Mouse (Mus musculus) lung, postnatal 0 days (tissue): ENCODE data around the gene Actn1. TPM values are rescaled to one million over a fixed set of nuclear protein-coding genes. Genes with fewer than 3 reads are reported as not detected.
A peak's percentile ranks its signal among the peaks of the same experiment; 100 is the strongest.

Experiments
- ATAC-seq: fragments of 200-750 bp; cut with Nextera tagmentation; 2 replicates; pipeline ENCODE4 v1.8.0; 2017; ENCODE audit warnings: moderate library complexity
- DNase-seq: peaks from one replicate; pipeline ENCODE4 v3.0.0-alpha.2; 2016; ENCODE audit warnings: low spot score
- H3K27ac ChIP-seq: fragments of 300-500 bp; sonication (generic); 2 replicates; pipeline ENCODE4 v1.5.1; 2014; ENCODE audit warnings: antibody characterized with exemption, mild to moderate bottlenecking, low read length, mixed read lengths
- H3K27me3 ChIP-seq: fragments of 300-500 bp; sonication (generic); replicated peaks from 2 replicates; pipeline ENCODE4 v1.6.1; 2014; ENCODE audit warnings: low read length, mixed read lengths; ENCODE audit not compliant: insufficient read depth
- H3K36me3 ChIP-seq: fragments of 300-500 bp; sonication (generic); 2 replicates; pipeline ENCODE4 v1.6.1; 2014; ENCODE audit warnings: low read length, mixed read lengths; ENCODE audit not compliant: insufficient read depth
- H3K4me1 ChIP-seq: fragments of 300-500 bp; sonication (generic); 2 replicates; pipeline ENCODE4 v1.6.1; 2014; ENCODE audit warnings: antibody characterized with exemption, low read depth, low read length, mixed read lengths; ENCODE audit not compliant: insufficient read depth
- H3K4me2 ChIP-seq: fragments of 300-500 bp; sonication (generic); replicated peaks from 2 replicates; pipeline ENCODE4 v1.6.1; 2014; ENCODE audit warnings: low read depth, mild to moderate bottlenecking, low read length, moderate library complexity, mixed read lengths
- H3K4me3 ChIP-seq: fragments of 300-500 bp; sonication (generic); 2 replicates; pipeline ENCODE4 v1.5.1; 2014; ENCODE audit warnings: low read depth, low read length
- H3K9ac ChIP-seq: fragments of 300-500 bp; sonication (generic); replicated peaks from 2 replicates; pipeline ENCODE4 v1.6.1; 2014; ENCODE audit warnings: low read depth, mild to moderate bottlenecking
- H3K9me3 ChIP-seq: fragments of 300-500 bp; sonication (generic); 2 replicates; pipeline ENCODE4 v1.6.1; 2016; ENCODE audit warnings: low read length, mixed read lengths
- CTCF ChIP-seq: IDR thresholded peaks from 2 replicates; pipeline ENCODE4 v1.5.1; 2016; ENCODE audit warnings: antibody characterized with exemption, mild to moderate bottlenecking
- EP300 ChIP-seq: IDR thresholded peaks from 2 replicates; pipeline ENCODE4 v1.6.1; 2016; ENCODE audit warnings: antibody characterized with exemption, mild to moderate bottlenecking, control low read depth
- WGBS: fragments of 180-500 bp; shearing (Covaris S2); extraction: QIAGEN DNeasy Blood & Tissue Kit; methylation state at CpG from one replicate; pipeline ENCODE4 v1.1.7; 2014; 5-methylcytosine and 5-hydroxymethylcytosine counted together
- polyA plus RNA-seq: library from polyadenylated mRNA; unstranded; fragments of >200 nt; fragmentation: Nextera tagmentation; extraction: Ambion mirVana; gene quantifications from 2 replicates; pipeline ENCODE4 v1.2.1, GENCODE M21; 2015

Gene Actn1
- polyA plus RNA-seq, 1 experiment from 2014 or later = 30.0 TPM

- Histone ChIP-seq H3K27me3 (no peaks in the 10 kb centered on the region), H3K4me2 (no peak overlapping the region), H3K9ac (no peak overlapping the region), H3K36me3 (no peaks in the 10 kb centered on the region), H3K9me3 (no peaks in the 10 kb centered on the region), H3K27ac (peak overlapping the region; percentile 78; the same call in 1 of the 2 replicates), H3K4me1 (peaks cover 41% of the 10 kb centered on the region), H3K4me3 (no peak overlapping the region)
- no peak for TF ChIP-seq CTCF
- no peak for TF ChIP-seq EP300
- ATAC-seq (no peak), DNase-seq (no peak)
- 62% methylated on average over 1 of the region's 1 CpGs for WGBS
Observed at GRCm38 (mm10) chr12:80121438-80121837, 138.7 kb downstream of the Actn1 start.

GRCm38 (mm10) chr12:80118588-80118987 lies 141.6 kb downstream of the Actn1 start:
- TF ChIP-seq CTCF = no peak
- peak; percentile 54; the same call in 1 of the 2 replicates for TF ChIP-seq EP300
- Histone ChIP-seq H3K36me3 (no peaks in the 10 kb centered on the region), H3K4me1 (peaks cover 36% of the 10 kb centered on the region), H3K9me3 (no peaks in the 10 kb centered on the region), H3K4me2 (no peak overlapping the region), H3K4me3 (no peak overlapping the region), H3K9ac (no peak overlapping the region), H3K27ac (no peak overlapping the region), H3K27me3 (no peaks in the 10 kb centered on the region)
- DNase-seq (peak; percentile 79), ATAC-seq (no peak)
- WGBS = 57% methylated on average over 1 of the region's 1 CpGs

Other genes starting within 250 kb of the Actn1 start
- 123 and 145 TPM in 2 replicates for gene Zfp36l1, start 147.4 kb downstream of the Actn1 start, polyA plus RNA-seq
- 7.7 and 8.3 TPM in 2 replicates for gene Dcaf5, start 176.2 kb upstream of the Actn1 start, polyA plus RNA-seq
- 10.6 and 14.1 TPM in 2 replicates for gene Exd2, start 202.7 kb upstream of the Actn1 start, polyA plus RNA-seq